Mouse (Mus musculus): Measurements from ENCODE around the gene Ap1b1. TPM values are rescaled to one million over a fixed set of nuclear protein-coding genes. Genes with fewer than 3 reads are reported as not detected.

Ap1b1 gene
- 76.5 TPM for total RNA-seq (2023)

DNA sequence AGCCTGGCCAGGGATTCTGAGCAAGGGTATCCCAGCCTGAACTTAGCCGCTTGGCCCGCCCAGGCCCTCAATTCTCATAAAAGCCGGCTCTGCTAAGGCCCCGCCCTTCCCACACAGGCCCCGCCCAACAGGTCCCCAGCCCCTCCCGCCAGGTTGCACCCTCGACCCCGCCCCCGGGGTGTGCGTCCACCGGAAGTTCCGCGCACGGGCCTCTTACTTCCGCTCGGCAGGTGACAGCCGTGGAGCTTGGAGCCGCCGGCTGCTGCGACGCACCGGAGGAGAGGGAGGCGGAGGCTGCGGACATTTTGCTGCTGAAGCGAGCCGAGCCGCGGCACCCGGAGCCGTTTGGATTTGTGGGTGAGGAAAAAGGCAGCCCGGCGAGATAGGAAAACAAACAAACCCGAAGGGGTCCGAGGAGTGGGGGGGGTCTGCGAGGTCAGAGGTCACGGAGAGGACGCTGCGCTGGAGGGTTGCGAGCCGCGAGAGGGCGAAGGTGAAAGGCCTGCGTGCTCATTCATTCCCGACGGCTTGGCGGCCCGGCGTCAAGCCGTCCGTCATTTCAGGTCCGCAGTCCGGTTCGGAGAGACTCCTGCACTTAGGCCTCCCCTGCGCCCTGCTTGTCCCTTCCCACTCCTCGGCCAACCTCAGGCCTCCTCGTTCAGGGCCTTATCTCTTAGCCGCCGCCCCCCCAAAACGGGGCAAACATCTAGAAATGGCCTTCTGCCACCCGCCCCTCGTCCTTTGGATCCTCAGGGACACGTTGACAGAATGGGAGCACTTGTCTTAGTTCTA lies at the start of gene Ap1b1:
Gene Ap1b1 (plus strand): TSS at position 130 of the 792 bp plus-strand sequence.

GRCm38 (mm10) chr11:4947813-4948174 lies 38.8 kb upstream of the Ap1b1 start, which contains the start of gene Nefh:
Gene Nefh (minus strand): TSS chr11:4948064.

GRCm38 (mm10) chr11:5057856-5058641 lies 71.4 kb downstream of the Ap1b1 start, which contains the start of gene Rasl10a:
Gene Rasl10a (plus strand): TSS chr11:5058128.

DNA sequence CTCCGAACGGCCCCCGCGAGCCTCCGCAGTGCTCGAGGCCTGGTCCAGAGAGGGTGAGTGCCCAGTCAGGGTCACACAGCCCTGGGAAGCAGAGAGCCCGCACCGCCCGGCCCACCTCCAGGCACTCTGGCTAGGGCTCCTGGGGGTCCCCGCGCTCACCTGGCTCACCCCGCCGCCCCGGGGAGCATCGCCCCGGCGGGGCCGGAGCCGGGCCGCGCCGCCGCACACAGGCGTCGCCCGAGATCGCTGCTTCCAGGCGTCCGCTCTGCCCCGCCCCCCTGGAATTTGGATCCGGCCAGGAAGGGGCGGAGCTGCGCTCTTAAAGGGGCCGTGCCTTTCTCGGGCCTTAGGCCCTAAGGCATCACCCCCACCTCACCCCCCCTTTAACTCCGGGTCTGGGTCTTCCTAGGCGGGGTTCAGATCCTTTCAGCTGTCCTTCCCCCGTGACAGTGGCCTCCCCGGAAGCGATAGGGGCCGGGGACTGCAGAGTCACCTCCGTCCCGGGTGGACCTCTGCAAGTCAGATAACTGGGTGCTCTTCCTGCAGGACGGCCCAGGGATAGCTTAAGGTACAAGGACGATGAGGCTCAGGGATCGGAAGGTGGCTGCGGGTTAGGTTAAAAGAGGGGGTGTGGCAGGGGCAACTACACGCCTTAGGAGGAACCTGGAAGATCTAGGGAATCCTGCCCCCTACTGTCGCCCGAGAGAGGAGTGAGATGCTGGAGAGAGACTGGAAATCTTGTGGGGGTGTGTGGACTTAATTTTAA lies 78.6 kb downstream of the Ap1b1 start, which contains the start of gene Gas2l1:
Gene Gas2l1 (minus strand): TSS at position 272 of the 766 bp plus-strand sequence.

Other genes with a start within 250 kb of the Ap1b1 start
- not detected for gene Cabp7, start 240.0 kb upstream of the Ap1b1 start, total RNA-seq (2023)
- 42.0 TPM for gene Nf2, start 137.3 kb upstream of the Ap1b1 start, total RNA-seq (2023)
- gene Nipsnap1, start 112.9 kb upstream of the Ap1b1 start, total RNA-seq (2023) = 24.9 TPM
- gene Thoc5, start 91.5 kb upstream of the Ap1b1 start, total RNA-seq (2023) = 39.2 TPM
- gene Nefh, start 38.8 kb upstream of the Ap1b1 start, total RNA-seq (2023) = 3.0 TPM
- 0.49 TPM for gene Rasl10a, start 71.3 kb downstream of the Ap1b1 start, total RNA-seq (2023)
- 0.40 TPM for gene Gas2l1, start 78.5 kb downstream of the Ap1b1 start, total RNA-seq (2023)
- 4.2 TPM for gene Rhbdd3, start 112.1 kb downstream of the Ap1b1 start, total RNA-seq (2023)
- 624 TPM for gene Ewsr1, start 112.4 kb downstream of the Ap1b1 start, total RNA-seq (2023)
- 7.7 TPM for gene Emid1, start 165.4 kb downstream of the Ap1b1 start, total RNA-seq (2023)